Mouse (Mus musculus) bone marrow macrophage, adult 2 months (primary cell): ENCODE measurements around the gene Rnf10.

Source experiments
- CTCF ChIP-seq: IDR thresholded peaks from 2 replicates; pipeline ENCODE4 v1.5.1; 2012; ENCODE audit warnings: low read depth, mild to moderate bottlenecking, low read length, moderate library complexity
- POLR2A ChIP-seq: IDR thresholded peaks from 2 replicates; pipeline ENCODE4 v1.6.1; 2012; ENCODE audit warnings: mild to moderate bottlenecking, low read depth, low read length, borderline replicate concordance

DNA sequence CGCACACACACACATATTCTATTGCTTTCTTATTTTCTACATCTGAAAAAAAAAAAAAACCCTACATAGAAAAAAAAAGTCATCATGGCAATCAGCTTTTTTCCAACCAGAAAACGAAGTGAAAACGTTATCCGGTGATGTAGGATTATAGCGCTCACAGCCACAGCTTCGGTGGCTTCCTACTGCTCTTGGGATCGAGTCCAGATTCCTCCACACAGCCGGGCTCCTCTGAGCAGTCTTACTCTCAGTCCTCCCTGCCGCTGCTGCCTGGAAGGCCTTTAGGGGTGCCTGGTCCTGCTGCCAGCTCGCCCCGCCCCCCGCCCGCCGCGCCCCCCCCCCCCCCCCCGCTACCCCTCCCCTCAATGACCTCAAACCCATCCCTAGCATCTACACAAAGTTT lies 64.8 kb downstream of the Rnf10 start:
- TF ChIP-seq CTCF = no peak
- no peak for TF ChIP-seq POLR2A
